In the genomic region with DNA sequence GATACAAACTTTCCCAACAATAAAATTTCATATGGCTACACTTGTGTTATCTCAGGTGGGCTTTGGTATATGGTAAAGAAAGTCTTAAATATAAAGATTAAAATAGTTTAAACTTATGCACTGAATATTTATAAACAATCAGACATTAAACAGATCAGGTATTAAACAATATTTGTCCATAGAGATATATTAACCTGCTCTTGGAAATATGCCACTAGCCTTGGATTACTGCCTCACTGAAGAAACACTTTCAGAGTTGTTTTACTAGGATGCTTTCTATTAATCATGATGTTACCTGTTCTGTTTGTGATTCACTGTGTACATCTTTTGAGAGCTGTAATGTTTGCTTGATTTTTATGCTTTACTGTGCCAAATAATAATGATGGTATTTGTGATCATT, we compare ENCODE assay signal across 24 mouse cellular contexts. TPM values are rescaled to one million over a fixed set of nuclear protein-coding genes. Genes with fewer than 3 reads are reported as not detected.
DNase-seq lines count a peak whose midpoint lies in the region; ATAC-seq and TF ChIP-seq lines count a peak whose summit lies in the region.
"Had no signal": no experiment of that assay in that cellular context is flagged by ENCODE, and none has a peak within 500 bp of the region (broad histone marks: within the 10 kb centered on the region; RNA-seq: fewer than 3 reads in every experiment).

No protein-coding gene starts in this region.

- H3K27me3 ChIP-seq in kidney, adult 2 months (replicated peaks; ENCODE audit: control insufficient read depth, insufficient read depth, low read length), result no peaks in the 10 kb centered on the region
- peaks cover 2% of the 10 kb centered on the region; the same call in 1 of the 2 replicates for H3K27me3 ChIP-seq in liver, adult 2 months (ENCODE audit: control insufficient read depth, insufficient read depth, low read length)
- no peaks in the 10 kb centered on the region for H3K27me3 ChIP-seq in liver, embryonic 11.5 days (replicated peaks; ENCODE audit: control insufficient read depth, insufficient read depth, low read length)
- H3K27me3 ChIP-seq: CH12.LX, Patski had no signal

- peak; percentile 60 for DNase-seq in kidney, adult 9 months
- DNase-seq in kidney, adult 2 months, result no peak
- peak; percentile 83 for DNase-seq in liver, adult 2 months (ENCODE audit: extremely low read depth, low read depth, low spot score)
- DNase-seq in liver, embryonic 11.5 days (ENCODE audit: low spot score), result no peak
- DNase-seq: adrenal gland, adult 2 months; adrenal gland, adult 8-10 months; adrenal gland, postnatal 10 days; adrenal gland, postnatal 14 days; adrenal gland, postnatal 25 days; adrenal gland, postnatal 36 days; B cell, adult 2 months; cerebellum, adult 11 months; cerebellum, adult 11-12 months; cerebellum, adult 18-20 months had no signal

- no peak for TF ChIP-seq POLR2A in kidney, adult 2 months (IDR thresholded peaks at IDR 0.05; ENCODE audit: low read depth, low read length)
- no peak for TF ChIP-seq POLR2A in liver, adult 2 months (IDR thresholded peaks at IDR 0.05; ENCODE audit: extremely low read depth, insufficient read depth, low read length)

- no peak overlapping the region for H3K9ac ChIP-seq in liver, adult 2 months (ENCODE audit: low read depth, low read length)
- H3K9ac ChIP-seq in liver, embryonic 11.5 days (ENCODE audit: low read depth, low read length), result no peak overlapping the region

- no peaks in the 10 kb centered on the region for H3K4me1 ChIP-seq in kidney, adult 2 months (ENCODE audit: control insufficient read depth, insufficient read depth, low read length)
- H3K4me1 ChIP-seq in liver, adult 2 months (ENCODE audit: control insufficient read depth, insufficient read depth, low read length), result no peaks in the 10 kb centered on the region; the same call in 1 of the 2 replicates
- H3K4me1 ChIP-seq in liver, embryonic 11.5 days (replicated peaks; ENCODE audit: control insufficient read depth, insufficient read depth, low read length), result no peaks in the 10 kb centered on the region

- H3K9me3 ChIP-seq in liver, embryonic 11.5 days (ENCODE audit: control insufficient read depth, low read length), result no peaks in the 10 kb centered on the region
- H3K9me3 ChIP-seq: G1E had no signal

- H3K4me3 ChIP-seq in kidney, adult 2 months (ENCODE audit: insufficient read depth, low read depth, low read length), result no peak overlapping the region
- no peak overlapping the region for H3K4me3 ChIP-seq in liver, adult 2 months (ENCODE audit: insufficient read depth, low read depth, low read length)
- no peak overlapping the region for H3K4me3 ChIP-seq in liver, embryonic 11.5 days (ENCODE audit: low read depth, low read length)

- TF ChIP-seq CTCF in kidney, adult 2 months (conservative IDR thresholded peaks at IDR 0.05; ENCODE audit: insufficient read depth, insufficient read length, low read depth, low read length), result no peak
- TF ChIP-seq CTCF in liver, adult 2 months (IDR thresholded peaks at IDR 0.05; ENCODE audit: low read depth, low read length), result no peak

- no peak overlapping the region for H3K4me2 ChIP-seq in liver, embryonic 11.5 days

- no peaks in the 10 kb centered on the region for H3K79me2 ChIP-seq in liver, adult 2 months (ENCODE audit: control insufficient read depth, insufficient read depth, low read length)

- H3K27ac ChIP-seq in kidney, adult 2 months (ENCODE audit: insufficient read depth, low read depth, low read length), result no peak overlapping the region
- H3K27ac ChIP-seq in liver, adult 2 months (replicated peaks; ENCODE audit: insufficient read depth, low read depth, low read length), result no peak overlapping the region
- no peak overlapping the region for H3K27ac ChIP-seq in liver, embryonic 11.5 days (ENCODE audit: low read depth, low read length)

- no peaks in the 10 kb centered on the region for H3K36me3 ChIP-seq in kidney, adult 2 months (ENCODE audit: control insufficient read depth, insufficient read depth, low read length)
- no peaks in the 10 kb centered on the region for H3K36me3 ChIP-seq in liver, adult 2 months (ENCODE audit: control insufficient read depth, insufficient read depth, low read length)
- H3K36me3 ChIP-seq in liver, embryonic 11.5 days (ENCODE audit: control insufficient read depth, insufficient read depth, low read length), result no peaks in the 10 kb centered on the region
- H3K36me3 ChIP-seq: G1E had no signal

- ATAC-seq in liver, embryonic 11.5 days (replicated peaks; ENCODE audit: low FRiP score), result no peak
- ATAC-seq: activated CD4-positive, CD25-positive, alpha-beta regulatory T cell, adult 4 months; CD4-positive, CD25-positive, alpha-beta regulatory T cell, adult 4 months; Patski had no signal

RNA-seq across cellular contexts. Expression of gene Sult2a6, which starts 39.4 kb away (rescaled TPM):
- polyA plus RNA-seq in kidney, adult 2 months (2012; rRNA removed), result not detected in 2 replicates
- total RNA-seq in liver, adult 2 months (2014; rRNA removed), result 0.40 and 3.7 TPM in 2 replicates
- 0.12 TPM in 1 of 2 replicates, not detected in the other for polyA plus RNA-seq in liver, adult 2 months (2012; rRNA removed)
- not detected in 2 replicates for polyA plus RNA-seq in liver, embryonic 11.5 days (2014; fragmentation: Nextera tagmentation; extraction: Ambion mirVana)
- total RNA-seq: adrenal gland, adult 18-20 months; adrenal gland, adult 2 months; adrenal gland, adult 8-10 months; adrenal gland, postnatal 25 days; adrenal gland, postnatal 36 days; CH12.LX; ES-E14; G1E; MEL had no signal
- polyA plus RNA-seq: activated CD4-positive, CD25-positive, alpha-beta regulatory T cell, adult 4 months; adrenal gland, adult 2 months; brain, embryonic 14.5 days; C2C12; CD4-positive, CD25-positive, alpha-beta regulatory T cell, adult 4 months; G1E; Patski had no signal

Comparison
In these comparisons a context has a peak if more than half of its experiments do, and no peak if none do; other contexts are left out.
1. DNase-seq: peak in kidney, adult 9 months (single experiment) and liver, adult 2 months (single experiment); none in kidney, adult 2 months (single experiment) and liver, embryonic 11.5 days (single experiment).